Mouse (Mus musculus) hindbrain, postnatal 0 days (tissue): ENCODE measurements around the gene Olfr339. TPM values are rescaled to one million over a fixed set of nuclear protein-coding genes. Genes with fewer than 3 reads are reported as not detected.
"Not testable (repeated sequence)": the region's sequence is repeated elsewhere in the genome, so short reads cannot be mapped to it uniquely, and the experiment has no call there.

ENCODE experiments used
- ATAC-seq: fragments of 200-750 bp; cut with Nextera tagmentation; 2 replicates; pipeline ENCODE4 v1.8.0; 2017; ENCODE audit warnings: mild to moderate bottlenecking, moderate TSS enrichment, moderate library complexity
- DNase-seq: peaks from one replicate; pipeline ENCODE4 v3.0.0-alpha.2; 2015; ENCODE audit warnings: low spot score
- H3K27ac ChIP-seq: fragments of 300-500 bp; sonication (generic); 2 replicates; pipeline ENCODE4 v1.5.1; 2014; ENCODE audit warnings: mild to moderate bottlenecking
- H3K27me3 ChIP-seq: fragments of 300-500 bp; sonication (generic); 2 replicates; pipeline ENCODE4 v1.6.1; 2014; ENCODE audit warnings: low read length, mixed read lengths; ENCODE audit not compliant: insufficient read depth
- H3K36me3 ChIP-seq: fragments of 300-500 bp; sonication (generic); 2 replicates; pipeline ENCODE4 v1.6.1; 2014; ENCODE audit warnings: low read length, mixed read lengths; ENCODE audit not compliant: insufficient read depth
- H3K4me1 ChIP-seq: fragments of 300-500 bp; sonication (generic); 2 replicates; pipeline ENCODE4 v1.6.1; 2014; ENCODE audit warnings: antibody characterized with exemption, low read length, mixed read lengths; ENCODE audit not compliant: insufficient read depth
- H3K4me2 ChIP-seq: fragments of 300-500 bp; sonication (generic); 2 replicates; pipeline ENCODE4 v1.6.1; 2014; ENCODE audit warnings: low read depth, mild to moderate bottlenecking, low read length, moderate library complexity, mixed read lengths
- H3K4me3 ChIP-seq: fragments of 300-500 bp; sonication (generic); 2 replicates; pipeline ENCODE4 v1.5.1; 2014; ENCODE audit warnings: low read length
- H3K9ac ChIP-seq: fragments of 300-500 bp; sonication (generic); replicated peaks from 2 replicates; pipeline ENCODE4 v1.6.1; 2014; ENCODE audit warnings: mild to moderate bottlenecking, low read length, moderate library complexity, mixed read lengths
- H3K9me3 ChIP-seq: fragments of 300-500 bp; sonication (generic); 2 replicates; pipeline ENCODE4 v1.6.1; 2016; ENCODE audit warnings: low read length, mixed read lengths
- CTCF ChIP-seq: IDR thresholded peaks from 2 replicates; pipeline ENCODE4 v1.5.1; 2016; ENCODE audit warnings: antibody characterized with exemption, control low read depth, low read depth
- WGBS: fragments of 180-500 bp; shearing (Covaris S2); extraction: QIAGEN DNeasy Blood & Tissue Kit; methylation state at CpG from one replicate; pipeline ENCODE4 v1.1.7; 2014; 5-methylcytosine and 5-hydroxymethylcytosine counted together
- polyA plus RNA-seq: library from polyadenylated mRNA; unstranded; fragments of >200 nt; fragmentation: Nextera tagmentation; extraction: Ambion mirVana; gene quantifications from 2 replicates; pipeline ENCODE4 v1.2.1, GENCODE M21; 2015
- total RNA-seq: library from RNA; depleted of rRNA; stranded (reverse); fragments of >200 nt; gene quantifications from 2 replicates; pipeline ENCODE4 v1.2.3, GENCODE M21; 2014; rRNA removed

Olfr339 gene
- not detected in 2 replicates for total RNA-seq
- polyA plus RNA-seq: not detected in 2 replicates

GRCm38 (mm10) chr2:36418647-36419046 is at the start of gene Olfr339:
Gene Olfr339 (plus strand): TSS chr2:36418947.
- no peaks in the 10 kb centered on the region for H3K4me1 ChIP-seq
- WGBS: 87% methylated on average over 3 of the region's 3 CpGs
- H3K4me2 ChIP-seq: no peak within 1 kb of the TSS
- ATAC-seq (no peak), DNase-seq (no peak)
- H3K27ac ChIP-seq: no peak within 1 kb of the TSS
- H3K4me3 ChIP-seq: no peak within 1 kb of the TSS
- 0 out of 2 replicates have a peak, but pooled peaks cover 3% of the 10 kb centered on the region for H3K9me3 ChIP-seq
- H3K27me3 ChIP-seq: no peaks in the 10 kb centered on the region
- H3K9ac ChIP-seq: no peak within 1 kb of the TSS
- H3K36me3 ChIP-seq: no peaks in the 10 kb centered on the region
- TF ChIP-seq CTCF: no peak

GRCm38 (mm10) chr2:36373219-36373618 is 45.5 kb upstream of the Olfr339 start, which contains the start of gene Olfr338:
Gene Olfr338 (plus strand): TSS chr2:36373519.
- H3K9me3 ChIP-seq: no peaks in the 10 kb centered on the region
- no peaks in the 10 kb centered on the region for H3K27me3 ChIP-seq
- no peak within 1 kb of the TSS for H3K4me2 ChIP-seq
- no peak within 1 kb of the TSS for H3K27ac ChIP-seq
- DNase-seq (no peak), ATAC-seq (no peak)
- no peaks in the 10 kb centered on the region for H3K4me1 ChIP-seq
- TF ChIP-seq CTCF: no peak
- H3K9ac ChIP-seq: no peak within 1 kb of the TSS
- no peak within 1 kb of the TSS for H3K4me3 ChIP-seq
- H3K36me3 ChIP-seq: no peaks in the 10 kb centered on the region

GRCm38 (mm10) chr2:36415174-36415573 is 3.6 kb upstream of the Olfr339 start:
- not testable (repeated sequence) for H3K4me3 ChIP-seq, ATAC-seq, H3K9ac ChIP-seq, H3K27me3 ChIP-seq, H3K27ac ChIP-seq, H3K4me1 ChIP-seq, DNase-seq, H3K4me2 ChIP-seq, H3K9me3 ChIP-seq, H3K36me3 ChIP-seq
- 84% methylated on average over 3 of the region's 3 CpGs for WGBS

- H3K9ac ChIP-seq, H3K9me3 ChIP-seq, H3K27me3 ChIP-seq, H3K27ac ChIP-seq, H3K36me3 ChIP-seq, H3K4me2 ChIP-seq, ATAC-seq, H3K4me3 ChIP-seq, DNase-seq, H3K4me1 ChIP-seq: not testable (repeated sequence)
- WGBS: 90% methylated on average over 7 of the region's 7 CpGs
Measured at GRCm38 (mm10) chr2:36415591-36415990, 3.2 kb upstream of the Olfr339 start.

GRCm38 (mm10) chr2:36452287-36452686 is 33.5 kb downstream of the Olfr339 start, which contains the start of gene Olfr340:
Gene Olfr340 (plus strand): TSS chr2:36452587.
- DNase-seq: no peak
- 63% methylated on average over 1 of the region's 1 CpGs for WGBS
- TF ChIP-seq CTCF: no peak

GRCm38 (mm10) chr2:36473634-36474033 is 54.9 kb downstream of the Olfr339 start:
- no peak for TF ChIP-seq CTCF
- no peak overlapping the region for H3K27ac ChIP-seq
- ATAC-seq: no peak
- DNase-seq: no peak
- 0 out of 2 replicates have a peak, but pooled peaks cover 3% of the 10 kb centered on the region for H3K9me3 ChIP-seq
- no peak overlapping the region for H3K9ac ChIP-seq
- no peak overlapping the region for H3K4me2 ChIP-seq
- H3K36me3 ChIP-seq: no peaks in the 10 kb centered on the region
- H3K27me3 ChIP-seq: no peaks in the 10 kb centered on the region
- no peaks in the 10 kb centered on the region for H3K4me1 ChIP-seq
- no peak overlapping the region for H3K4me3 ChIP-seq

More at GRCm38 (mm10) chr2:36452287-36452686, 33.5 kb downstream of the Olfr339 start, which contains the start of gene Olfr340:
- H3K9me3 ChIP-seq: no peaks in the 10 kb centered on the region
- no peak within 1 kb of the TSS for H3K27ac ChIP-seq
- no peaks in the 10 kb centered on the region for H3K27me3 ChIP-seq
- no peak within 1 kb of the TSS for H3K9ac ChIP-seq
- no peak within 1 kb of the TSS for H3K4me3 ChIP-seq
- no peaks in the 10 kb centered on the region for H3K36me3 ChIP-seq
- no peak for ATAC-seq
- no peaks in the 10 kb centered on the region for H3K4me1 ChIP-seq
- H3K4me2 ChIP-seq: no peak within 1 kb of the TSS

Other genes with a start within 250 kb of the Olfr339 start
- gene Ptgs1, start 188.5 kb upstream of the Olfr339 start, total RNA-seq: 6.8 and 8.0 TPM in 2 replicates
- gene Ptgs1, start 188.5 kb upstream of the Olfr339 start, polyA plus RNA-seq: 7.5 and 7.9 TPM in 2 replicates
- gene Olfr338, start 45.4 kb upstream of the Olfr339 start, total RNA-seq: not detected in 2 replicates
- not detected in 2 replicates for gene Olfr338, start 45.4 kb upstream of the Olfr339 start, polyA plus RNA-seq
- gene Olfr340, start 33.6 kb downstream of the Olfr339 start, total RNA-seq: not detected in 2 replicates
- not detected in 2 replicates for gene Olfr340, start 33.6 kb downstream of the Olfr339 start, polyA plus RNA-seq
- not detected in 2 replicates for gene Olfr341, start 63.5 kb downstream of the Olfr339 start, total RNA-seq
- gene Olfr341, start 63.5 kb downstream of the Olfr339 start, polyA plus RNA-seq: not detected in 2 replicates
- not detected in 2 replicates for gene Olfr342, start 106.1 kb downstream of the Olfr339 start, total RNA-seq
- not detected in 2 replicates for gene Olfr342, start 106.1 kb downstream of the Olfr339 start, polyA plus RNA-seq
- not detected in 2 replicates for gene Olfr344, start 147.7 kb downstream of the Olfr339 start, total RNA-seq
- gene Olfr344, start 147.7 kb downstream of the Olfr339 start, polyA plus RNA-seq: not detected in 2 replicates
- not detected in 2 replicates for gene Olfr345, start 221.1 kb downstream of the Olfr339 start, total RNA-seq
- gene Olfr345, start 221.1 kb downstream of the Olfr339 start, polyA plus RNA-seq: not detected in 2 replicates